Mouse (Mus musculus) spleen, embryonic (tissue): ENCODE results near the gene Ano9.

Experiments used
- CTCF ChIA-PET: fragments of 350-600 bp; sonication (Branson Sonifier 250); formaldehyde crosslinking; loops from one replicate; lab custom pipeline; 2022; lab: Charles Lee

Ano9 gene

DNA sequence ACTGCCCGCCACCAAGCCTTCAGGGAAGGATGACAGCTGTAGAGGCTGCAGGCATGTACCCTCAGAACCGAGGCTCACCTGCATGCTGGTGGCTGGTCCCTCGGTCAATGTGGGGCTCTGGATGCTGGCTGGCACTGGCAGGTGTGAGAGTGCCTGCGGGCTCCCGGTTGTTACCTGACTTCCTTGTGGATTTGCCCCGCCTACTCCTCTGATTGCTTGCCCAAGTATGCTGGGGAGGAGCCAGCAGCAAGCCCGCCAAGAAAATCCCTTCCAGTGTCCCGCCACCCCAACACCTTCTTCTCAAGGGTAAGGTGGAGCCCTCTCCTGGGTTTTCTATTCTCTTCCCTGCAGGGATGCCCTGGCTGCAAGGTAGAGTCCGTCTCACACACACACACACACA is at the start of gene Ano9:
TSS of gene Ano9 (minus strand) at position 171 of the 400 bp plus-strand sequence.
- CTCF ChIA-PET, result no interaction called here

DNA sequence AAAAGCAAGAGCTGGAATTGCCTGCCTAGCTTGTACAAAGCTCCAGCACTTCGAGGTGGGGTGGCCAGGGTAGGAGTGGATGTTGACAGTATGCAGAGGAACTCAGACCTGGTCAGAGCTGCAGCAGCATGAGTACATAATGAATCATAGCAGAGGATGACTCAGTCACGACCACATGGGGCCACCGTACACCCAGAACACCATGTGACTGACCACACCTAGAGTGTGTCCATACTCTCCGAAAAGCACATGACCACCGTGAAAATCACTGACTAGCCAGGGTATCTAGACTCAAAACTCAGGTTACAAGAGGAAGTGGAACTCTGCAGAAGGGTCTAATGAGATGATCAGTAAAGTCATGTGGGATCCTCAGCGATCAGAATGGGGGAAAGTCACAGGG is 47.2 kb upstream of the Ano9 start:
- CTCF ChIA-PET, result no interaction called here

DNA sequence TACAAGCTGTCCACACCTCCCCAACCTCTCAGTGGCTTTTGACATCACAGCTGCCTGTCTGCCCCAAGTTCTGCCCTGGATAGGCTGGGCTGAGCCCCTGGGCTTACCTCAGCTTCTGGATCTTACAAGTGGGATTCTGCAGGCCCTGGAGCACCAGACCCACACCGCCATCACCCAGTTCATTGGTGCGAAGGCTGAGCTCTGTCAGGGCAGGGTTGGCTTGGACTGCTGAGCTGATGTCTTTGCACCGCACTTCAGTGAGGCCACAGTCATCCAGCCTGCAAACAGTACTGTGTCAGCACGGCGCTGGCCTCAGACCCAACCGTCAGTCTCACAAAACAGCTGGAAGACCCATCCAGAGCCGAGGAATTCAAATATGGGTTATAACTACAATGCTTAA is 46.8 kb upstream of the Ano9 start:
- CTCF ChIA-PET, result no interaction called here

DNA sequence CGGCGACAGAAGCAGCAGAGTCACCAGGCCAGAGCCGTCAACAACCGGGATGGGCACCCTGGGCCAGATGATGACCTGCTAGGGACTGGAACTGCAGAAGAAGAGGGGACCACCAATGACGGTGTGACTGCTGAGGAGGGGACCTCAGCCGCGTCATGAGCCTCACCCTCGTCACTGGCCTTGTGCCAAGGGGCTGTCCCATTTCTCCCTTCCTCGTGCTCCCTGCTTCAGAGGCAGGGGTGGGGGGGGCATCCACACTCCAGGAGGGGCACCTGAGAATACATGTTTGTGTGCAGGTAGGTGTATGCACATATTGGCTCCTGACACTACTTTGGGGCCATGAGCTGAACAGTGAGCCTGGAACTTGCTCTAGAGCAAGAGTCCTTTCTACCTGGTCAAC is 37.8 kb upstream of the Ano9 start:
- CTCF ChIA-PET, result no interaction called here

DNA sequence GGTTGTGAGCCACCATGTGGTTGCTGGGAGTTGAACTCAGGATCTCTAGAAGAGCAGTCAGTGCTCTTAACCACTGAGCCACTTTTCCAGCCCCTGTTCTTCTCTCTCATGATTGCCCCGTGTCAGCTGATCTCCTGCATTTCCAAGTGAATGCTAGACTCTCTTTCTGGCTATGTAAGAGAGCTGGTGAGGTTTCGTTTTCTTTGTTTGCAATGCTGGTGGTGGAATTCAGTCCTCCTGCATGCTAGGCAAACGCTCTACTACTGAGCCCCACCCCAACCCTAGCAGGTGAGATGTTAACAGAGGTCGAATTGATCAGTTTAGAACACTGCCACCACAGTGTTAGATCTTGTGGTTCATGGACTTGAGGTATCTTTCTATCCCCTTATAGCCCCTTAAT is 31.0 kb upstream of the Ano9 start:
- CTCF ChIA-PET, result no interaction called here

DNA sequence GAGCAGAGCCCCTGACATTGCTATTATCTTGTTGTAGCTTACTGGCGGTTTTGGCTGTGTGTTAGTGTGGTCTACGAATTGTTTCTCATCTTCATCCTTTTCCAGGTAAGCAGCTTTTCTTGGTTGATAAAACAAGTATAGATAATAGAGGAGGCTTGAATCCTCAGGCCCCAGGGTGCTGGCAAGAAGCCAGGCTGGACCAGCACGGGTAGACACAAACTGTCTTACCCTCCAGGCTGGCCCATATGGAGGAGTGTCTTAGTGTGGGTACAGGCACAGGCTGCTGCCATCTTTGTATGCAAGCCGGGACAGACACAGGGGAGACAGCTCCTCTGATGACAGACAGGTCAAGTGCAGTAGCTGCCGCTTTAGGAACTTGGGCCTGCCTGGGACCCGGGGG is 29.4 kb upstream of the Ano9 start:
- CTCF ChIA-PET, result no interaction called here

DNA sequence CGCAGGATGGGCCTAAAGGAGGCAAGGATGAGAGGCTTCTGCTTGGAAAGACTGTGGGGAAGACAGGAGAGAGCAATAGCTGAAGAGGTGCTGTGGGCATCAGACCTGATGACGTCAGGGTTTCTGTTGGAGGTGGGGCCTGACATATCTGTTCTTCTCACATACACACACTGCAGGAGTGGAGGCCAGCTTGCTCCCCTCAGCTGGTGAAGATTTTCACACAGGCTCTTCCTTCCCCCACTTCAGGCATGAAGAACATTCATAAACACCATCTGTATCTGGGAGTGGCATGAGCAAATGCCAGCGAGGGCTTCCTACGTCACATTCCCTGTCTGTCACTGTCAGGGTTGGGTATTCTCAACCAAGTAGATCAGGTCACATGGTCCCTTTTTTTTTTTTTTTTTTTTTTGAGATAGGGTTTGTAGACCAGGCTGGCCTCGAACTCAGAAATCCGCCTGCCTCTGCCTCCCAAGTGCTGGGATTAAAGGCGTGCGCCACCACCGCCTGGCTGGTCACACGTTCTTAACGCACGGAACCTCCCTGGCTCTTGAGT is 28.5 kb upstream of the Ano9 start:
- CTCF ChIA-PET, result no interaction called here

DNA sequence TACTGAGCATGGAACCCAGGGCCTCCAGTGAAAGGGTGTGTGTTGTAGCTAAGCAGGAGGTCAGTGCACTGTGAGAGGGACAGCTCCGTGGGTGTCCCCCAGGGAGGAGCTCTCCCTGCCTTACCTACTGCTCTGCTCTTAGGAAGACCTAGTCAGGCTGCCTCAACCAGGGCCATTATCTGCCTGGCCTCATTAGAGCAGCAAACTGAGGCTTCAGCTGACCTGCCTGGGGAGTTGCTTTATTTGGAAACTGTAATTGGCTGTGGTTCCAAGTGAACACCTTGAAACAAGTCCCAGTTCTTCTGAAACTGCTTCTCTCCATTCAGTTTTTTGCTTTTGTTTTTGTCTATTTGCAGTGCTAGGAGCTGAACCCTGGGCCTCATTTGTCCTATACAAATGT is 27.8 kb upstream of the Ano9 start:
- CTCF ChIA-PET, result no interaction called here

DNA sequence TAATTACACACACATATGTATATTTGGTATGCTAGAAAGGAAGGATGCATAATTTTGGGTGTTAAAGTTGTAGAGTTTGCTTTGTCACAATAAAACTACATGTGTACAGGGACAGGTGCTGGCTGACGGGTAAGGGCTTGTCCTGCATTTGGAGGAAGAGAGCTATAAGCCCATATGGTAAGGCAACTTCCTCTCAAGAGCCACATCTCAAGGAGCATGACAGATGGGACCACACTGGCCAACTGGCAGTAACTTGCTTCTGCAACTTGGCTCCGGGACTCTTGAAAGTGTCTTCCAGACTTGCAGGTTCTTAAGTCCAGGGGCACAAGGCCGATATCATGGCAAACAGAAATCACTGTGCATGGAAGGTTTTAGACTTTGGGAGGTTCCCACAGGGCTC is 27.0 kb upstream of the Ano9 start:
- CTCF ChIA-PET, result no interaction called here

DNA sequence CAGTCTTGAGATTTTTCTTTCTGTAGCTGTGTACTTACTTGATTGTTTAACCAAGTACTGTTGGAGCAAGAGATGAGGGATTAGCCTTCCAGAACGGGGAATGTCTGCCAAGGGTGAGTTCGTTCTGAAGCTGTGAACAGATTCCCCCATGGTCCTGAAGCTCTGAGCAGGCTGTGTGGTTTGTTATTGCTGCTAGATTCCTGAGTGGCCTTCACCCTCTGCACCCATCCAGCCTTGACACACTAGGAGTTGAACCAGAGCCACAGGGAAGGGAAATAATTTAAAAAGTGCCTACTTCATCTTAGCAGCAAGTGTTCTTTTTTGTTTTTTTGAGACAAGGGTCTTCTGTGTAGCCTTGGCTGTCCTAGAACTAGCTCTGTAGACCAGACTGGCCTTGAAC is 26.3 kb upstream of the Ano9 start:
- CTCF ChIA-PET, result interaction anchor here (0.5 to 0.6 kb wide), 2 partner anchors 234 to 245 kb away, joined by 3 to 4 read pairs; no protein-coding TSS in a partner anchor

DNA sequence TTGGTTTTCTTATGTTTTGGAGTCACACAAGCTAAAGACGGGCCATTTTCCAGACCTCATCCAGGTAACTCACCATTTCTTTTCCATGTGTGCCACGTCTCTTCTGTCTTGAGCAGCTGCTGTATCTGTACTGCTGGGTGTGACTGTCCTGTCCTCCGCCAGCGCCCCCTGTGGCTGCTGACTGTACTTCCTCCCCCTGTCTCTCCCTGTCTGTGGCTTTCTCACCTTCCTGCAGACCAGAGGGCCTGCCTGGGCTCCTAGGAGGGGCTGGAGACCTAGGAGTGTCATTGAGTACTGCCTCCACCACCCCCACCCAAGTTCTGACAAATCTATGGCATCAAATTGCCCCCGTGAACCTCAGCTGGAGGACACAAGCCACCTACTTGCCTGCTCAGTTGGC is 25.5 kb upstream of the Ano9 start:
- CTCF ChIA-PET, result interaction anchor here (0.6 kb wide), 1 partner anchor 246 kb away, joined by 3 read pairs; no protein-coding TSS in a partner anchor

DNA sequence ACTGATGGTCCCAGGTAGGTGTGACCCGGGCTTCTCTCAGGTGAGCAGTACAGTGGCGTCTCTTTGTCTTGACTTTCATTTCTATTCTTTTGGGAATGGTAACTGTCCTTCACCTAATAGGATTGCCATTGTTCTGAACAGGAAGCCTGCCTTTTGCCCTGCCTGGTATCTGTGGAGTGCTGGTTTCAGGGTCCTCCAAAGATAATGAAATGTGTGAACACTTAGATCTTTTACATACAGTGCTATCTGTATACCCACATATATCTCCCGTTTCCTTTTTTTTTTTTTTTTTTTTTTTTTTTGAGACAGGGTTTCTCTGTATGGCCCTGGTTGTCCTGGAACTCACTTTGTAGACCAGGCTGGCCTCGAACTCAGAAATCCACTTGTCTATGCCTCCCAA is 23.7 kb upstream of the Ano9 start:
- CTCF ChIA-PET, result no interaction called here

DNA sequence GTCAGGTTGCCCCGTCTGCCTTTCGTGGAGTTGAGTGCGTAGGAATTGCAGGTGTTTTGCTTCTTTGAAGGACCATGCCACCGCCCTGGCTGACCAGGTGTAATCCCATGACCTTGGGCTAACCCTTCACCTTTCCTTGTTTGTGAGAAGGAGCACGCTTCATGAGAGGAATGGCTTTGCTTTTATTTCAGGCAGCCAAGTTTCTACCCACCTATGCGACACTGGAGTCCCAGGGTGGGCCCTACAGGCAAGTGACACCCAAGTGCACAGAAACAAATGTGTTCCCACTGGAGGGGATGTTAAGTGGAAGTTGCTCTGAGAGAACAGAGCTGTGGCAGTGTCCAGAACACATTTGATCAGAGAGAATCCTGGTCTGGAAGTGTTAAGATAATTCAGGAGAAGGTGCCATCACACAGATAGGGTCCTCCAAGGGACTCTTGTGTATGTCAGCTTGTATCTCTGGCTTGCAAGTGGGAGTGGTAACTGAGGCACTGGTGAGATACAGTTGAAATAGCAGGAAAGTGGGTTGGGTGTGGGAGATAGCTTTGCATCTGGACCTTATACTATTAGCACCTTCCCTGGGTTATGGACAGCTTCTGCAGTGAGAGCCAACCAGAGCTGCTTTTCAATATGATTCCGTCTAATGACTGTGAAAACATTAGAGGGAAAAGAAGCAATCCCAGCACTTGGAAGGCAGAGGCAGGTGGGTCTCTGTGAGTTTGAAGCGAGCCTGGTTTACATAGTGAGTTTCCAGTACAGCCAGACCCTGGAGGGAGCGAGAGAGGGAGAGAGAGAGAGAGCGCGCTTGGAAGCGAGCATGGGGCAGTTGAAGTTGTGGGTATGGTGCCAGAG is 14.5 kb upstream of the Ano9 start:
- CTCF ChIA-PET, result no interaction called here

DNA sequence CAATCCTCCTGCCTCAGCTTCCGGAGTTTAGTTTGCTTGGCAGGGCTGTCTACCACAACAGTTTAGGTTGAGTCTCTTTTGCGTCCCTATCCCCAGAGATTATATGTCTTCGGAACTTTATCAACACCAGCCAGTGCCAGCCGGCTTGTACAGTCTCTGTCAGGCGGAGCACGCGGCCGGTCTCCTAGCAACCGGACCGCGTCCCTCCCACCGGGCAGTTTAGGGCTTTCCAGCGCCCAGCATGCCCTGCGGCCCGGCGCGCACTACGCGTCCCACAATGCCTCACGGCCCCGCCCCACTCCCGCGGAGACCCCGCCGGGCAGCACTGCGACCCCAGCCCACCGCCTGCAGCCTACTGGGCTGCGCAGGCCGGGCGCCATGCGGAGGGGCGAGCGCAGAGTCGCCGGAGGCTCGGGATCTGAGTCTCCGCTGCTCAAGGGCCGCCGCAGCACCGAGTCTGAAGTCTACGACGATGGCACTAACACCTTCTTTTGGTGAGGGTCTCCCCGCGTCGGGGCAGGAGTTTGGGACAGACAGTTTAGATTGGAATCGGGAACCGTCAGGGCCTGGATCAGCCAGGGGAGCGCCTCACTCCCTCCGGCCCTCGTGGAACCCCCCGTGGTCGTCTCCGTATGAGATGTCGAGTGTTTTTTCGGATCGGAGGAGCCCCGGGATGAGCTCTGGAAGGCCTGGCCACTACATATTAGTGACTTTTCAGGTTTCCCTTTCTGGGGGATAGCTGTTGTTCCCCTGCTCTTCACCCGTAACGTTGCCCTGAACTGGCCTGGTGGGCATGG is 13.6 kb upstream of the Ano9 start:
- CTCF ChIA-PET, result interaction anchor here (0.5 kb wide), 1 partner anchor 266 kb away, joined by 3 read pairs; no protein-coding TSS in a partner anchor

DNA sequence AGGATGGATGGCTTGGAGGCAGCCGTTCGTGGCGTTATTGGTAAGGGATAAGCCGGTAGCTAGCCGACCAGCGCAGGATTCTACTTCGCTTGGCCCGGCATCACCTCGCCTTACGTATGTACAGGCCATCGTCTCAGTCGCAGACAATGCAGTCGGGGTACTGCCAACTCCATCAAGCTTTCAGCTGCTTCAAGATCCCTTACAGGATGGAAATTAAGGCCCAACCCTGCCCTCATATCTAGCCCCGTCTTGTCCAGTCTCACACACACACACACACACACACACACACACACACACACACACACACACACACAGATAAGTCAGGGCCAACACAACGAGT is 5.9 kb upstream of the Ano9 start:
- CTCF ChIA-PET, result no interaction called here

DNA sequence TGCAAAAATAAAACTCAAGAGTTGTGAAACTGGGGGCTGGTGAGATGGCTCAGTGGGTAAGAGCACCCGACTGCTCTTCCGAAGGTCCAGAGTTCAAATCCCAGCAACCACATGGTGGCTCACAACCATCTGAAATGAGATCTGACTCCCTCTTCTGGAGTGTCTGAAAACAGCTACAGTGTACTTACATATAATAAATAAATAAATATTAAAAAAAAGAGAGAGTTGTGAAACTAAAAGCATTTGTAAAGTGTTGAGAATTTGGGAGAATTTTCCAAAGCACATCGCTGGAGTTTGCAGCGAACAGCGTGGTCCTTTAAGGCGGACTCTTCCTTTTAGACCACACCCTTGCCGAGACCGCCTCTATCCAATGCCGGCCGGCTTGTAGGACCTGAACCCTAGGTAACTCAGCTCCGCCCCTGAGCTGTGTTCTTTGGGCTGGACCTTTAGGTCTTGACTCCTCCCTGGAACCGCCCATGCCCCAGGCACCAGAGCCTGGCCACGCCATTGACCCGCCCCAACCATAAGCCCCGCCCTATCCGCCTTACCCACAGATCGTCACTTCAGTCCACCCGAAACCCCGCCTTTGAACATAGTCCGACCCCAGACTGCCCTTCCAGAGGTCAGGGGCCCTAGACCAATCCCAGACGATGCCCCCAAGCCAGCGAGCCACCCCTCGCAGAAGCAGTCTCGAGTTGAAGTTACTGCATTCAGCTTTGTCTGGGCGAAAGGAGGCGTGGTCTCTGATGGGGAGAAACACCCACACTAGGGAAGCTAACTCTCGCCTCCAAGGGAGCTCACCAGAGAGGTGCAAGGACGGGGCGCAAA is 5.3 kb upstream of the Ano9 start:
- CTCF ChIA-PET, result interaction anchor here (0.9 kb wide), 1 partner anchor 41 kb away, joined by 3 read pairs; no protein-coding TSS in a partner anchor

DNA sequence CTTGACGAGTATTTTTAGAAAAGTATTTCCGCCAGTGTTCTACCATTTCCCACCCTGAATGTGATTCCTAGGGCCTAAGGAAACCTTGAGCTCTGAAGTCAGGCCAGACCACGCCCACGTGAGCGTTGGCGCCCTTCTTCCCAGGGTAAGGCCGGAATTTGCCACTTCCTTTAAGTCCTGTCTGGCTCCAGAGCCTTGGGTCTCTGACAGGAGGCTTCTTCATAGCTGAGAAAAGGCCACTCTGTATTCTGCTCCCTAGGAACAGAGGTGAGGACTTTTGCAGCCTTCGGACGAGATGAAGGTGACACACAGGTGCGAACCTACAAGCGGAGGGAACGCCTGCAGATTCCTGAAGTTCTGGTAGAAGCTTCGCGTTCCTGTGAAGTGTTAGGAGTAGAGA is 4.6 kb upstream of the Ano9 start, which contains the start of gene Ptdss2:
TSS of gene Ptdss2 (plus strand) at position 138 of the 400 bp plus-strand sequence.
- CTCF ChIA-PET, result interaction anchor here (0.9 kb wide), 1 partner anchor 40 kb away, joined by 3 read pairs; no protein-coding TSS in a partner anchor

DNA sequence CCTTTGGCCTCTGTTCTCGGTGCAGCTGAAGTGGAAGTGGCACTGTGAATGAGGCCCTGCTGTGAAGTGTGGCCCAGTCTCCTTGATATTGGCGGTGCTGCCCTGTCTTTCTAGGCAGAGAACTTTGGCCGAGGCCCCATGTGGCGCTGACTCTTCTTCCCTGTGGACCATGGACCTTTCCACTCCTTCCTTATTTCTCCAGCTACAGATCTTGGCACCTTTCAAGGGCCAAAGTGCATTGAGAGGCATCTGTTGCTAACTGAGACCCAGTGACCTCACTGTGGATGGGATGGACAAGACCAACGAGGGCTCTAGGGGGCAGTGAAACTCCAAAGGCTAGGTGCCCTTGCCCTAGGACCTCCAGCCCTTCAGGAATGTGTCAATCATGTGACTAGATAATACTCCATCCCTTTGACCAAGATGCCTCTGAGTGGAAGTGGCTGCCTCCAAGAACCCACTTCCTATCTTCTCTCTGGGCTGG is 3.5 kb upstream of the Ano9 start:
- CTCF ChIA-PET, result no interaction called here

DNA sequence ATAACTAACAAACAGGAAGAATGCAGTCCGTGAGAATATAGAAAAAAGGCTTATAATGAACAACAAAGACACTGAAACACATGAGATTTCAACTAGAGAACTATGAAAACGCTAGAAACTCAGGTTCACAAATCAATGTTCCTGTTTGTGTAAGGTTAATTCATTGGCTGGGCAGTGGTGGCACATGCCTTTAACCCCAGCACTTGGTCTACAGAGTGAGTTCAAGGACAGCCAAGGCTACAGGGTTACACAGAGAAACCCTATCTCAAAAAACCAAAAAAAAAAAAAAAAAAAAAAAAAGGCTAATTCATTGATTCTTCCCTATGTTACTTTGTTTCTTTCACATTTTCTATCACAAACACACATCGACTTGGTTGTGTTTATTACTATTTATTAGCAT is 3.0 kb upstream of the Ano9 start:
- CTCF ChIA-PET, result no interaction called here

DNA sequence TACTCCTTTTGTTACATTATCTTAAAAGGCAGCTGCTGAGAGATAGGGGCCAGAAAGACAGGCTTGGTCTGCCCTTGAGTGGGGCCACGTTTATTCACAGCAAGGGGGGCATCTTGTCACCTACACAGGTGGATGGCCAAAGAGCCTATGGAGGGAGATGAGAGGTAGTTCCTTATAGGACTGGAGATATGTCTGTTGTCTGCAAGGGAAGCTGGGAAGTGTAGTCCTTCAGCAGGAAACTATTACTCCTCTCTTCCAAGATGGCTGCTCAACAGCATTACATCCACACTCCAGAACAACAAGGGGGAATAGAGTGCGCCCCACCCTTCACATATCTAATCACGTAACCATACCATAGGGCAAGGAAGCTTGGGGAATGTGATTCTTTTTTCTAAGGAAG is 1.9 kb upstream of the Ano9 start:
- CTCF ChIA-PET, result no interaction called here

DNA sequence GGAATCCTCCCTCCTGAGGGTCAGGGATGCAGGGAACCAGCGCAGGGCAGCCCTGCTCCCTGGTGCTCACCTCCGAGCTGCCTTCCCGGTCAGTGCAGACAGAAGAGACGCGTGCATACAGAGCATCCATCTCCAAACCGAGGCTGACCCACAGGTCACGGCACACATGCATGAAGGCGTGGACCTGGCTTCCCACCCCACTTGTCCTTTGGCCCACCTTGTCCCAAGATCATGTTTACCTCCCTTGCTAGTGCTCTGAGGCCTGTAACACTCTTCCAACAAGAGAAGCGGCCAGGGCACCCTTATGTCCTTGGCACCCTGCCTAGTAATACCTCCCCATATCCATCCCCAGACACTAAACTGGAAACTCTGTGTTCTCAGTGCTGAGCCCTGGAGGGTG is 1.7 kb downstream of the Ano9 start:
- CTCF ChIA-PET, result no interaction called here
